Comparison of ENCODE assay signal across 6 mouse cellular contexts in genomic region chr9:106169006-106169405, GRCm38 (mm10). TPM values are rescaled to one million over a fixed set of nuclear protein-coding genes. Genes with fewer than 3 reads are reported as not detected.
"Had no signal": no experiment of that assay in that cellular context is flagged by ENCODE, and none has a peak within 500 bp of the region (broad histone marks: within the 10 kb centered on the region; RNA-seq: fewer than 3 reads in every experiment).

No protein-coding gene starts in this region.

RNA-seq across cellular contexts. Expression of gene Tlr9, which starts 53.4 kb away (rescaled TPM):
- polyA plus RNA-seq: heart, embryonic 10.5 days; heart, embryonic 11.5 days; heart, embryonic 12.5 days; heart, embryonic 13.5 days; hindbrain, embryonic 10.5 days; hindbrain, embryonic 11.5 days had no signal
